Mouse (Mus musculus): ENCODE measurements around the gene Eno2.
"Not testable (repeated sequence)": the region's sequence is repeated elsewhere in the genome, so short reads cannot be mapped to it uniquely, and the experiment has no call there.

Eno2 gene

DNA sequence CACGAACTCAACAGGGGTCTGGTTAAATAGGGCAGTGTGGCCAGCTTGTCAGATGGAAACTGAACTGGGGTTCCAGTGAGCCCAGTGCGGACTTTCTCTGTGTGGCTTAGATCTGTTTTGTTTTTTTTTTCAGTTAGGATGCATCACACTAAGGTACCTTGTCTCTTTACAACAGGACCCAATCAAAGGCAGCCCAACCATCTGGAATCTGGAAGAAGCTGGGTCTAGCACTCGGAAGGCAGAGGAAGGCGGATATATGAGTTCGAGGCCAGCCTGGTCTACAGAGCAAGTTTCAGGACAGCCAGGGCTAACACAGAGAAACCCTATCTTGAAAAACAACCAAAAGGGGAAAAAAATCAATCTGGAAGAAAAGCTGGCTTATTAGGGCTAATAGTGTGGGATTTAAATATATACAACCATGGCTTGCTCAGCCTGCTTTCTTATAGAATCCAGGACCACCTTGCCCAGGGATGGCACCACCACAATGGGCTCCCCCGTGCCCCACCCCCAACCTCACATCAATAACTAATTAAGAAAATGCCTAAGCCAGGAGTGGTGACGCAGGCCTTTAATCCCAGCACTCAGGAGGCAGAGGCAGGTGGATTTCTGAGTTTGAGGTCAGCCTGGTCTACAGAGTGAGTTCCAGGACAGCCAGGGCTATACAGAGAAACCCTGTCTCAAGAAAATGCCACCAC is 37.1 kb upstream of the Eno2 start:
- in situ Hi-C loops (cut with MboI; ENCODE audit: low sequenced_read_pairs), result no loop called here

DNA sequence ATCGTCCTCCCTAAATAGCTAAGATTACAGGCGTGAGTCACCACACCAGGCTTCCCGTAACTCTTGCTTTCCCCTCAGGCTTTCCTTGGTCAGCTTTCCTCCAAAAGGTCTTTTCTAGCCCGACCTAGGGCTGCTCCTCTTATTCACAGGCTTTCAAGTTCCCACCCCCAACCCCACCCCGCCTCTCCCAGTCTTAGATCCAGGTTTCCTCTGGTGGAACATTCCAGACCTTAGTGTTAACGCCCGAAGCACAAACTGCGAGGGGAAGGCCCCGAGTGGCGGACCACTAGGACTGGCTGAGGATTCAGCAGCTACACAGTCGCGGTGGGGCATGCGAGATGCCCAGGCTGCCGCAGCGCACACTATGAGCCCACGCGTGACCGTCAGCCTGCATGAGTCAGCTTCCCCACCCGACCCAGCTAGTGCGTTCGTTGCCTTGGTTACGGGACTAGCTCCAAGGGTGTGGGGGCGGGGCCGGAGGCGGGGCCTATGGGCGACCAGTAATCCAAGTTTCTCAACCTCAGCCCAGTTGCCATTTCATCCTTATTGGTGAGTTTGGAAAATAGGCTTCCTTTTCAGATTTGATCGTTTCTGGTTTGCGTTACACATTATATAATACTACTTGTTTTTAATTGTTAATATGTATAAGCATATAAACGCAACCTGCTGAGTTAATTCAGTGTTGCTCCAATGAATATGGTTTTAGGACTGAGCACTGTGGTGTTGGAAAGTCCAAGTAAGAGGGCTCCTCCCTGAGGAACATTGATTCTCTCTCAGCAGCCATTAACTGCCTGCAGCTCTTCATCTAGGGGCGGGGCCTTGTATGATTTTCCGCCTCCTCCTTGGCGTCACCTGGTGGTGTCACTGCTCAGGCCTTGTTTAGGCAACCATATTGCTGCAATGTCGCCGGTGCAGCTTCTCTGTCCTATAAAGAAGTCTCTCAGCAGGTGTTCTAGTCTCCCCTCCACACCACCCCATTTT is 36.2 kb upstream of the Eno2 start:
- in situ Hi-C loops (cut with MboI; ENCODE audit: low sequenced_read_pairs), result no loop called here

GRCm38 (mm10) chr6:124804341-124804740 is 34.9 kb upstream of the Eno2 start:
- in situ Hi-C loops (cut with MboI; ENCODE audit: low sequenced_read_pairs), result no loop called here

GRCm38 (mm10) chr6:124803691-124804090 is 34.2 kb upstream of the Eno2 start:
- in situ Hi-C loops (cut with MboI; ENCODE audit: low sequenced_read_pairs), result not testable (repeated sequence)

GRCm38 (mm10) chr6:124803061-124803460 is 33.6 kb upstream of the Eno2 start:
- in situ Hi-C loops (cut with MboI; ENCODE audit: low sequenced_read_pairs), result no loop called here

DNA sequence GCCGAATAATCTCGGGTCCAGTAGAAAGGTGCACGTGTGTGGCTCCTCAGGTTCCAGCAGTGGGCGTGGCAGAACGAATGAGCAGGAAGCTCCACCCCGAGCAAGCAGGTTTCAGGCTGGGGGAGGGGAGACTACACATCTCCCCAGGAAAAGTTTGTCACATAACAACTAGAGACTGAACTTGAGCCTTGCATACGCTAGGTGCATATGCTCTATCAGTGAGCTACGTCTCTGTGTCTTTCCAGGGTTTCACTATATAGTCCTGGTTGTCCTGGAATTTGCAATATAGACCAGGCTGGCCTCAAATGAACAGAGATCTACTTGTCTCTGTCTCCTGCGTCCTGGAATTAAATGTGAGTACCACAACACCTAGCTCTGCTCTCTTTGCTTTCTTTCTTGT is 32.9 kb upstream of the Eno2 start:
- in situ Hi-C loops (cut with MboI; ENCODE audit: low sequenced_read_pairs), result not testable (repeated sequence)

- in situ Hi-C loops (cut with MboI; ENCODE audit: low sequenced_read_pairs), result no loop called here
These were observed 26.7 kb upstream of the Eno2 start for GRCm38 (mm10) chr6:124796200-124796599.

DNA sequence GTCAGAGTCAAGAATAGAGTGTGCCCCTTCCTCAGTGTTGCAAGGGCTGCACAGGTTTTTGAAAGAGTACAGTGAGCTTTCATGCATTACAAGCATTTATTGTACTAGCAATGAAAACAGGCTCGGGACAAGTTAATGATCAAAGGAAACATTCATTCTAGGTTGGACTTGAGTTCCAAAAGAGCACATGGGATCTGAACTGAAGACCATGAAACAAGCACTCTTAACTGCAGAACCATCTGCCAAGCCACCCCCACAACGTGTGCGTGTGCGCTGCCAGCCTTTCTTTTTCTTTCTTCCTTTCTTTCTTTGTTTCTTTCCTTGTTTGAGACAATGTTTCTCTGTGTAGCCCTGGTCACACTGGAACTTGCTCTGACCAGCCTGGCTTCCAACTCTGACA is 26.3 kb upstream of the Eno2 start:
- in situ Hi-C loops (cut with MboI; ENCODE audit: low sequenced_read_pairs), result no loop called here

GRCm38 (mm10) chr6:124791911-124792310 is 22.4 kb upstream of the Eno2 start:
- in situ Hi-C loops (cut with MboI; ENCODE audit: low sequenced_read_pairs), result no loop called here

- in situ Hi-C loops (cut with MboI; ENCODE audit: low sequenced_read_pairs), result no loop called here
These were observed 20.6 kb upstream of the Eno2 start for GRCm38 (mm10) chr6:124790121-124790520.

GRCm38 (mm10) chr6:124789519-124789918 is 20.0 kb upstream of the Eno2 start:
- in situ Hi-C loops (cut with MboI; ENCODE audit: low sequenced_read_pairs), result no loop called here

- in situ Hi-C loops (cut with MboI; ENCODE audit: low sequenced_read_pairs), result no loop called here
These were observed 18.2 kb upstream of the Eno2 start for GRCm38 (mm10) chr6:124787722-124788121.

- in situ Hi-C loops (cut with MboI; ENCODE audit: low sequenced_read_pairs), result no loop called here
These were observed 17.4 kb upstream of the Eno2 start for GRCm38 (mm10) chr6:124786756-124787420.

- in situ Hi-C loops (cut with MboI; ENCODE audit: low sequenced_read_pairs), result no loop called here
These were observed 13.0 kb upstream of the Eno2 start for GRCm38 (mm10) chr6:124782436-124782835.

- in situ Hi-C loops (cut with MboI; ENCODE audit: low sequenced_read_pairs), result no loop called here
These were observed 11.4 kb upstream of the Eno2 start for GRCm38 (mm10) chr6:124780917-124781316.

DNA sequence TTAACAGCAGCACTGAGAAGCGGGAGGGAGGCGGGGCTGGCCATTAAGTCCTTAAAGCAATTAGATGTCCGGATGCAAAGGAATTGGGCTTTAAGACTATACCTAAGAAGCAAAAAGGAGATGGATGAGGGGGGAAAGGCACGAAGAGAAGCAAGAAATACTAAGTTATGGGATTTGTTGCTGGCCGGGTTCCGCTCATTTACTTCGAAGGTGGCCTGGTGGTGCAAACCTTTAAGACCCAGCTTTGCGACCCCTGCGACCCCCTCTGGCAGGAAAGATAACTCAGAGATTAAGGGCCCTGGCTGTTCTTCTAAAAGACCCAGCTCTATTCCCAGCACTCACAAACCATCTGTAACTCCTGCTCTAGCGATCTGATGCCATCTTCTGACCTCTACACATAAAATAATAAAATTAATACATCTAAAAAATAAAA is 10.5 kb upstream of the Eno2 start:
- in situ Hi-C loops (cut with MboI; ENCODE audit: low sequenced_read_pairs), result no loop called here

- in situ Hi-C loops (cut with MboI; ENCODE audit: low sequenced_read_pairs), result no loop called here
These were observed 9.9 kb upstream of the Eno2 start, which contains the start of gene Lrrc23 for GRCm38 (mm10) chr6:124779222-124779983. TSS of gene Lrrc23 (minus strand) at chr6:124779727.

- in situ Hi-C loops (cut with MboI; ENCODE audit: low sequenced_read_pairs), result no loop called here
These were observed 1.0 kb upstream of the Eno2 start for GRCm38 (mm10) chr6:124770511-124770910.

DNA sequence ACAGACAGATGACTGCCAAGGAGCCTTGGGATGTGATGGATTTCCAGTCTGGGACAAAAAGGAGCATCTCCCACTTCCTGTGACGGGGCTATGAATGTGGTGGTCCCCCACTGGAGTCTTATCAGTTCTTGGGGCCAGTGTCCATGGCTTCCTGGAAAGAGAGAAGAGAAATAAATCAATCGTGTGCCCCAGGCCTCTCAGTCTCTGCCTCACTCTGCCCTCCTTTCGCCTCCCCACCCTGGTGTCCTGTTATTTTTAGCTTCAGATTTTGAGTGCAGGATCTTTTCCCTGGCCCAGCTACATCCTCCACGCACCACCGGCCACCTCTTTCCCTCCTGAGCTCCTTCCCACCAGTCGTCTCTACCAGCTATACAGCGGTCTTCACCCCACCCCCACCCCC is 540 bp upstream of the Eno2 start:
- in situ Hi-C loops (cut with MboI; ENCODE audit: low sequenced_read_pairs), result no loop called here

GRCm38 (mm10) chr6:124768704-124769044 is 799 bp downstream of the Eno2 start:
- in situ Hi-C loops (cut with MboI; ENCODE audit: low sequenced_read_pairs), result no loop called here

Data from CH12F3 (cell line).